In genomic region chrX:11893606-11894279, GRCm38 (mm10) we compare ENCODE assay signal across 8 mouse cellular contexts.
A peak's percentile ranks its signal among the peaks of the same experiment; 100 is the strongest.
DNase-seq lines count a peak whose midpoint lies in the region; ATAC-seq lines count a peak whose summit lies in the region.
"Had no signal": no experiment of that assay in that cellular context is flagged by ENCODE, and none has a peak within 500 bp of the region (broad histone marks: within the 10 kb centered on the region; RNA-seq: fewer than 3 reads in every experiment).

No protein-coding gene starts in this region.

- ATAC-seq in granulocyte monocyte progenitor cell, adult 5-6 weeks (replicated peaks; ENCODE audit: poor library complexity, severe bottlenecking), result no peak
- ATAC-seq: hindbrain, postnatal 0 days had no signal

- DNase-seq in kidney, postnatal 14 days, result peak; percentile 21
- no peak for DNase-seq in kidney, adult 11 months
- peak; percentile 1 for DNase-seq in thymus, postnatal 25 days
- no peak for DNase-seq in thymus, postnatal 4 days
- DNase-seq in kidney, postnatal 4 days, result peak; percentile 13 to 43
- no peak for DNase-seq in cerebellum, postnatal 25 days

Comparison
In these comparisons a context has a peak if more than half of its experiments do, and no peak if none do; other contexts are left out.
1. DNase-seq: peak in kidney, postnatal 14 days (single experiment), thymus, postnatal 25 days (single experiment) and kidney, postnatal 4 days (2 of 2); none in kidney, adult 11 months (single experiment), thymus, postnatal 4 days (single experiment) and cerebellum, postnatal 25 days (0 of 2).